Mouse (Mus musculus) bone marrow, adult 2 months (tissue): Measurements from ENCODE around the gene Aco1.

Source experiments
- CTCF ChIP-seq: fragments of 200-500 bp; IDR thresholded peaks from 2 replicates; pipeline ENCODE4 v1.5.1; 2011; ENCODE audit warnings: low read length, control low read depth; ENCODE audit not compliant: control insufficient read depth, insufficient read depth
- POLR2A ChIP-seq: fragments of 200-500 bp; IDR thresholded peaks from 2 replicates; pipeline ENCODE4 v1.6.1; 2011; ENCODE audit warnings: low read depth, mild to moderate bottlenecking, control low read depth, low read length, borderline replicate concordance; ENCODE audit not compliant: control insufficient read depth

GRCm38 (mm10) chr4:40217910-40218309 is 75.0 kb downstream of the Aco1 start:
- TF ChIP-seq POLR2A (no peak), CTCF (0 out of 2 replicates have a peak, but pooled peaks have one; percentile 12)
